Mouse (Mus musculus) liver, embryonic 11.5 days (tissue): ENCODE measurements at regions not wholly inside any gene's neighbourhood (a gene's known extent, or its start where the extent isn't known, plus 50 kb on each side); places are given as distances from the start of the nearest gene placed in this dataset.

Experiments used
- ATAC-seq: fragments of 200-750 bp; cut with Nextera tagmentation; replicated peaks from 2 replicates; pipeline ENCODE4 v1.8.0; 2017; ENCODE audit warnings: moderate number of reproducible peaks, mild to moderate bottlenecking, moderate TSS enrichment, moderate library complexity; ENCODE audit not compliant: low FRiP score
- DNase-seq: peaks from one replicate; pipeline ENCODE4 v3.0.0-alpha.2; 2017; ENCODE audit warnings: low spot score
- H3K27ac ChIP-seq: fragments of 300-500 bp; sonication (generic); 2 replicates; pipeline ENCODE4 v1.5.1; 2014; ENCODE audit warnings: mild to moderate bottlenecking, low read depth, low read length, control low read depth
- H3K27me3 ChIP-seq: fragments of 300-500 bp; sonication (generic); replicated peaks from 2 replicates; pipeline ENCODE4 v1.6.1; 2014; ENCODE audit warnings: low read length, mixed read lengths; ENCODE audit not compliant: control insufficient read depth, insufficient read depth
- H3K36me3 ChIP-seq: fragments of 300-500 bp; sonication (generic); 2 replicates; pipeline ENCODE4 v1.6.1; 2014; ENCODE audit warnings: mild to moderate bottlenecking, low read length, moderate library complexity, mixed read lengths; ENCODE audit not compliant: control insufficient read depth, insufficient read depth
- H3K4me1 ChIP-seq: fragments of 300-500 bp; sonication (generic); replicated peaks from 2 replicates; pipeline ENCODE4 v1.6.1; 2014; ENCODE audit warnings: low read length, mixed read lengths; ENCODE audit not compliant: control insufficient read depth, insufficient read depth
- H3K4me2 ChIP-seq: fragments of 300-500 bp; sonication (generic); 2 replicates; pipeline ENCODE4 v1.6.1; 2014; ENCODE audit warnings: mild to moderate bottlenecking, control low read depth, moderate library complexity
- H3K4me3 ChIP-seq: fragments of 300-500 bp; sonication (generic); 2 replicates; pipeline ENCODE4 v1.5.1; 2014; ENCODE audit warnings: low read depth, low read length, control low read depth
- H3K9ac ChIP-seq: fragments of 300-500 bp; sonication (generic); 2 replicates; pipeline ENCODE4 v1.6.1; 2014; ENCODE audit warnings: low read depth, low read length, control low read depth
- H3K9me3 ChIP-seq: fragments of 300-500 bp; sonication (generic); 2 replicates; pipeline ENCODE4 v1.6.1; 2016; ENCODE audit warnings: low read length, inconsistent platforms, mixed read lengths; ENCODE audit not compliant: control insufficient read depth
- WGBS: fragments of 180-500 bp; shearing (Covaris S2); extraction: QIAGEN DNeasy Blood & Tissue Kit; methylation state at CpG from one replicate; pipeline ENCODE4 v1.1.7; 2014; 5-methylcytosine and 5-hydroxymethylcytosine counted together

GRCm38 (mm10) chr15:41154551-41155151 is 1020.5 kb downstream of the 9330182O14Rik start:
- Histone ChIP-seq H3K9me3 (no peaks in the 10 kb centered on the region), H3K36me3 (no peaks in the 10 kb centered on the region), H3K4me1 (peaks cover 6% of the 10 kb centered on the region; the same call in 1 of the 2 replicates), H3K4me3 (no peak overlapping the region), H3K4me2 (peak overlapping the region; percentile 57), H3K27ac (no peak overlapping the region), H3K27me3 (no peaks in the 10 kb centered on the region), H3K9ac (no peak overlapping the region)
- DNase-seq (no peak), ATAC-seq (no peak)
- 43% methylated on average over 7 of the region's 7 CpGs for WGBS

- no peaks in the 10 kb centered on the region for H3K27me3 ChIP-seq
- 17% methylated on average over 16 of the region's 16 CpGs for WGBS
- H3K4me2 ChIP-seq = peak overlapping the region; percentile 57
- ATAC-seq (no peak), DNase-seq (no peak)
- H3K27ac ChIP-seq = no peak overlapping the region
- no peaks in the 10 kb centered on the region for H3K9me3 ChIP-seq
- H3K9ac ChIP-seq = no peak overlapping the region
- H3K4me1 ChIP-seq = peaks cover 6% of the 10 kb centered on the region; the same call in 1 of the 2 replicates
- H3K4me3 ChIP-seq = 0 out of 2 replicates have a peak overlapping the region, but pooled peaks have one; percentile 1
- no peaks in the 10 kb centered on the region for H3K36me3 ChIP-seq
Observed at GRCm38 (mm10) chr15:41155169-41155638, 1021.0 kb downstream of the 9330182O14Rik start.

- no peak overlapping the region for H3K27ac ChIP-seq
- H3K4me3 ChIP-seq = no peak overlapping the region
- H3K4me2 ChIP-seq = no peak overlapping the region
- H3K9ac ChIP-seq = no peak overlapping the region
- H3K36me3 ChIP-seq = no peaks in the 10 kb centered on the region
- H3K4me1 ChIP-seq = peaks cover 6% of the 10 kb centered on the region; the same call in 1 of the 2 replicates
- ATAC-seq = no peak
- no peaks in the 10 kb centered on the region for H3K27me3 ChIP-seq
- DNase-seq = no peak
- no peaks in the 10 kb centered on the region for H3K9me3 ChIP-seq
Observed at GRCm38 (mm10) chr15:41157802-41158201, 1023.6 kb downstream of the 9330182O14Rik start.

- Histone ChIP-seq H3K27ac (no peak overlapping the region), H3K4me3 (no peak overlapping the region), H3K4me1 (no peaks in the 10 kb centered on the region), H3K9ac (no peak overlapping the region), H3K9me3 (no peaks in the 10 kb centered on the region), H3K27me3 (no peaks in the 10 kb centered on the region), H3K4me2 (no peak overlapping the region), H3K36me3 (no peaks in the 10 kb centered on the region)
- ATAC-seq = no peak
- DNase-seq = no peak
- WGBS = 41% methylated on average over 8 of the region's 8 CpGs
Observed at GRCm38 (mm10) chr15:41162268-41162667, 1028.1 kb downstream of the 9330182O14Rik start.

- H3K9me3 ChIP-seq = no peaks in the 10 kb centered on the region
- no peak for DNase-seq
- no peak overlapping the region for H3K9ac ChIP-seq
- H3K27me3 ChIP-seq = no peaks in the 10 kb centered on the region
- H3K4me2 ChIP-seq = no peak overlapping the region
- H3K4me3 ChIP-seq = no peak overlapping the region
- no peaks in the 10 kb centered on the region for H3K4me1 ChIP-seq
- no peak overlapping the region for H3K27ac ChIP-seq
- no peaks in the 10 kb centered on the region for H3K36me3 ChIP-seq
- no peak for ATAC-seq
- 5% methylated on average over 8 of the region's 8 CpGs for WGBS
Observed at GRCm38 (mm10) chr15:41162793-41163192, 1028.6 kb downstream of the 9330182O14Rik start.

GRCm38 (mm10) chr15:41163643-41164358 is 1029.6 kb downstream of the 9330182O14Rik start:
- no peaks in the 10 kb centered on the region for H3K27me3 ChIP-seq
- no peaks in the 10 kb centered on the region for H3K9me3 ChIP-seq
- H3K36me3 ChIP-seq = no peaks in the 10 kb centered on the region
- 18% methylated on average over 8 of the region's 8 CpGs for WGBS
- peak overlapping the region; percentile 32 for H3K4me3 ChIP-seq
- no peak overlapping the region for H3K27ac ChIP-seq
- ATAC-seq (peak; percentile 51), DNase-seq (no peak)
- H3K4me2 ChIP-seq = peak overlapping the region; percentile 55
- H3K9ac ChIP-seq = no peak overlapping the region
- no peaks in the 10 kb centered on the region for H3K4me1 ChIP-seq

GRCm38 (mm10) chr15:41165534-41165933 is 1031.4 kb downstream of the 9330182O14Rik start:
- no peak overlapping the region for H3K27ac ChIP-seq
- H3K36me3 ChIP-seq = no peaks in the 10 kb centered on the region
- ATAC-seq (no peak), DNase-seq (no peak)
- WGBS = 69% methylated on average over 3 of the region's 3 CpGs
- H3K4me3 ChIP-seq = no peak overlapping the region
- no peaks in the 10 kb centered on the region for H3K4me1 ChIP-seq
- no peaks in the 10 kb centered on the region for H3K27me3 ChIP-seq
- H3K9ac ChIP-seq = no peak overlapping the region
- no peaks in the 10 kb centered on the region for H3K9me3 ChIP-seq
- H3K4me2 ChIP-seq = no peak overlapping the region

GRCm38 (mm10) chr15:41190792-41191191 is 1056.6 kb downstream of the 9330182O14Rik start:
- Histone ChIP-seq H3K36me3 (no peaks in the 10 kb centered on the region), H3K4me3 (no peak overlapping the region), H3K4me2 (no peak overlapping the region), H3K27me3 (no peaks in the 10 kb centered on the region), H3K9ac (no peak overlapping the region), H3K9me3 (no peaks in the 10 kb centered on the region), H3K4me1 (no peaks in the 10 kb centered on the region), H3K27ac (no peak overlapping the region)
- 53% methylated on average over 5 of the region's 5 CpGs for WGBS
- ATAC-seq (no peak), DNase-seq (no peak)

GRCm38 (mm10) chr15:41193240-41193639 is 1059.1 kb downstream of the 9330182O14Rik start:
- DNase-seq (no peak), ATAC-seq (no peak)
- WGBS = 28% methylated on average over 3 of the region's 3 CpGs
- Histone ChIP-seq H3K36me3 (no peaks in the 10 kb centered on the region), H3K4me1 (no peaks in the 10 kb centered on the region), H3K9me3 (no peaks in the 10 kb centered on the region), H3K4me3 (no peak overlapping the region), H3K9ac (no peak overlapping the region), H3K27ac (no peak overlapping the region), H3K27me3 (no peaks in the 10 kb centered on the region), H3K4me2 (no peak overlapping the region)
